Mouse (Mus musculus) bone marrow, adult 2 months (tissue): Measurements from ENCODE around the gene Pde4c. TPM values are rescaled to one million over a fixed set of nuclear protein-coding genes. Genes with fewer than 3 reads are reported as not detected.

ENCODE experiments used
- H3K27ac ChIP-seq: fragments of 200-500 bp; 2 replicates; pipeline ENCODE4 v1.5.1; 2012; ENCODE audit warnings: low read depth, mild to moderate bottlenecking, control low read depth, inconsistent platforms, low read length; ENCODE audit not compliant: control insufficient read depth, poor library complexity, insufficient read depth
- H3K4me1 ChIP-seq: fragments of 200-500 bp; 2 replicates; pipeline ENCODE4 v1.6.1; 2011; ENCODE audit warnings: low read length; ENCODE audit not compliant: control insufficient read depth, insufficient read depth
- H3K4me3 ChIP-seq: fragments of 200-500 bp; replicated peaks from 2 replicates; pipeline ENCODE3; 2011; ENCODE audit warnings: mild to moderate bottlenecking, low read depth, low read length, control low read depth; ENCODE audit not compliant: control insufficient read depth
- CTCF ChIP-seq: fragments of 200-500 bp; IDR thresholded peaks from 2 replicates; pipeline ENCODE4 v1.5.1; 2011; ENCODE audit warnings: low read length, control low read depth; ENCODE audit not compliant: control insufficient read depth, insufficient read depth
- POLR2A ChIP-seq: fragments of 200-500 bp; IDR thresholded peaks from 2 replicates; pipeline ENCODE4 v1.6.1; 2011; ENCODE audit warnings: low read depth, mild to moderate bottlenecking, control low read depth, low read length, borderline replicate concordance; ENCODE audit not compliant: control insufficient read depth
- WGBS: fragments of 180-500 bp; shearing (Covaris S2); methylation state at CpG from one replicate; pipeline ENCODE4 v1.1.7; 2018; 5-methylcytosine and 5-hydroxymethylcytosine counted together
- polyA plus RNA-seq: library from polyadenylated mRNA; stranded (reverse); fragments of >200 nt; gene quantifications from 2 replicates; pipeline ENCODE4 v1.2.4, GENCODE M21; 2011; ENCODE audit warnings: low replicate concordance; ENCODE audit not compliant: missing spikeins, insufficient read depth, insufficient read length

Pde4c gene
- 2.7 and 3.2 TPM in 2 replicates for polyA plus RNA-seq

- Histone ChIP-seq H3K27ac (no peak within 1 kb of the TSS), H3K4me3 (no peak within 1 kb of the TSS), H3K4me1 (no peaks in the 10 kb centered on the region)
- 68% methylated on average over 7 of the region's 7 CpGs for WGBS
- TF ChIP-seq POLR2A (no peak), CTCF (no peak)
Measured at GRCm38 (mm10) chr8:70723486-70724210, at the start of gene Pde4c. TSS of gene Pde4c (plus strand) at chr8:70723720.

DNA sequence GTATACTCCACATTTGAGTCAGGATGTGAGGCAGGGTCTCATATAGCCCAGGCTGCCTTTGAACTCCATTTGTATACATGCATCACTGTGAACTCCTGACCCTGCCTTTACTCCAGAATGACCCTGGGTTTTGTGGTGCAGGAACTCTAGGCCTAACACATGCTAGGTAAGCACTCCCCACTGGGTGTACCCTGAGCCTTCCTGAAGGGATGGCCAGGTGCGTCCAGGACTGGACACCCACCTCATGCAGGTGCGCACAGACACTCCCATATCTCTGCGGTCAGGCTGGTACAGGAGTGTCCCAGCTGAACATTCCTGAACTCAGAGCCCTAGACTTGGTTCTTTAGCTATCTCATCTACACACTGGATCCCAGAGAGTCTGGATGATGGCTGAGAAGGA is 49.4 kb upstream of the Pde4c start:
- Histone ChIP-seq H3K4me1 (peaks cover 10% of the 10 kb centered on the region), H3K27ac (peak overlapping the region; percentile 94), H3K4me3 (peak overlapping the region; percentile 70)
- 78% methylated on average over 3 of the region's 3 CpGs for WGBS
- TF ChIP-seq CTCF (no peak), POLR2A (no peak)

- Histone ChIP-seq H3K4me3 (no peak overlapping the region), H3K4me1 (peaks cover 10% of the 10 kb centered on the region), H3K27ac (peak overlapping the region; percentile 5)
- whole genome bisulfite sequencing = 29% methylated on average over 4 of the region's 4 CpGs
- TF ChIP-seq POLR2A (no peak), CTCF (no peak)
Measured at GRCm38 (mm10) chr8:70674716-70675115, 48.8 kb upstream of the Pde4c start.

- Histone ChIP-seq H3K4me3 (no peak overlapping the region), H3K27ac (no peak overlapping the region), H3K4me1 (peaks cover 10% of the 10 kb centered on the region)
- TF ChIP-seq CTCF = no peak
- no peak for TF ChIP-seq POLR2A
- WGBS = 17% methylated on average over 1 of the region's 1 CpGs
Measured at GRCm38 (mm10) chr8:70675336-70675735, 48.2 kb upstream of the Pde4c start.

DNA sequence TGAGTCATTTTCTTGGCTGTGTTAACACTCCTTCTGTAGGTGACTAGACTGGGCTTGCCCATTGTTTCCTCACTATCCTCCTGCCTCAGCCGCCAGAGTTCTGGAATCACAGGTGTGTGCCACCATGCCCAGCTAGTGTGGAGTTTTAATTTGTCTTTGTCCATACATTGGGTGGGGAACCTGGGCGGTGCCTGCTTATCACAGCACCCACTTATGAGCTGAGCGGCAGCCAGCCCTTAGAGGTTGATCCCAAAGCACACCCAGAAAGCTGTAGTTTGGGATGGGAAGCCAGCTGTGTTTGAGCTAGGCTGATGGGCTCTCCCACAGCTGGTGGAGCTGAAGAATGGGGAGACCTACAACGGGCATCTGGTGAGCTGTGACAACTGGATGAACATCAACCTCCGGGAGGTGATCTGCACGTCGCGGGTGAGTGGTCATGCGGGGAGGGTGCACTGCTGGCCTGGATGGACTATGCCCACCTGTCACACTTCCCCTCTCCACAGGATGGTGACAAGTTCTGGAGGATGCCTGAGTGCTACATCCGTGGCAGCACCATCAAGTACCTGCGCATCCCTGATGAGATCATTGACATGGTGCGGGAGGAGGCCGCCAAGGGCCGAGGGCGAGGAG is 46.0 kb upstream of the Pde4c start:
- 80% methylated on average over 15 of the region's 15 CpGs for WGBS
- H3K4me1 ChIP-seq = peaks cover 12% of the 10 kb centered on the region
- peak overlapping the region; percentile 8; the same call in 1 of the 2 replicates for H3K27ac ChIP-seq
- TF ChIP-seq CTCF (no peak), POLR2A (no peak)
- H3K4me3 ChIP-seq = no peak overlapping the region

- peaks cover 12% of the 10 kb centered on the region for H3K4me1 ChIP-seq
- H3K4me3 ChIP-seq = no peak overlapping the region
- H3K27ac ChIP-seq = no peak overlapping the region
- TF ChIP-seq CTCF (no peak), POLR2A (no peak)
Measured at GRCm38 (mm10) chr8:70678679-70679078, 44.8 kb upstream of the Pde4c start.

DNA sequence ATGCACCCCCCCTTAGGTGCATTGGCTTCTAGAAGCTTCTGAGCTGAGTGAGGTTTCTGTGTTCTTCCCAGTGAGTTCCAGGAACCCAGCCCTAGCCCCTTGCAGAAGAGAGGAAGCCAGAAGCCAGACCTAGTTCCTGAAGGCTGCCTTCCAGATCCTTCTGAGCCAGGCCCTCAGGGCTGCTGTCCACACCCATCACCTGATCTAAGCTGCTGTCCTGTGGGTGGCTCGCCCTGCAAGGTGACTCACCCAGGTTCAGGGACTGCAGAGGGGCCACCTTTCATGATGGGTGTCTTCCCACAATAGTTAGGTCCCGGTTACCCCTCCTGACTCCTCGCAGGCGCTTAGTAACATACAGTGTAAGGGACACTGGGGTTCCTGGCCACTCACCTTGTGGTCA is 44.1 kb upstream of the Pde4c start:
- no peak overlapping the region for H3K4me3 ChIP-seq
- TF ChIP-seq POLR2A (no peak), CTCF (no peak)
- H3K4me1 ChIP-seq = peaks cover 10% of the 10 kb centered on the region
- no peak overlapping the region for H3K27ac ChIP-seq
- WGBS = 86% methylated on average over 4 of the region's 4 CpGs

DNA sequence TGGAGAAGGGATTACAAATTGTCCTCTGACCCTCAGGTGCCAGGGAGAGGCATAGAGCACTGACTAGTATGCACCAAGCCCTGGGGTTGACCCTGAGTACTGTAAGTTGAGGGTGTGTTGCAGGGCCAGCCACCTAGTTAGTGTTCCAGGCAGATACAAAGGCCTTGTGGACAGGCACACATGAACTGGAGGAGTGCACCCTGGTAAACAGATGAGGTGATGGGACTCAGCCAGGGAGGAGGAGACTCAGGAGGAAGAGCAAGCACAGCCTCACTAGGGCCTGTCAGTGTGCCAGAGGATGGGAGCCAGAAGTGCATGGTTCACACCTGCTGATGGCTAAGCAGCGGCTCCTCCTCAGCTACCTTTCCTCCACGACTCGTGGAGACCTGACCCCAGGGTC is 43.5 kb upstream of the Pde4c start:
- no peak overlapping the region for H3K27ac ChIP-seq
- H3K4me1 ChIP-seq = peaks cover 5% of the 10 kb centered on the region
- TF ChIP-seq CTCF (no peak), POLR2A (no peak)
- WGBS = 82% methylated on average over 3 of the region's 3 CpGs
- no peak overlapping the region for H3K4me3 ChIP-seq

GRCm38 (mm10) chr8:70681410-70681809 is 42.1 kb upstream of the Pde4c start:
- WGBS = 74% methylated on average over 3 of the region's 3 CpGs
- TF ChIP-seq POLR2A (no peak), CTCF (no peak)
- H3K4me1 ChIP-seq = peaks cover 5% of the 10 kb centered on the region
- no peak overlapping the region for H3K27ac ChIP-seq
- H3K4me3 ChIP-seq = no peak overlapping the region

DNA sequence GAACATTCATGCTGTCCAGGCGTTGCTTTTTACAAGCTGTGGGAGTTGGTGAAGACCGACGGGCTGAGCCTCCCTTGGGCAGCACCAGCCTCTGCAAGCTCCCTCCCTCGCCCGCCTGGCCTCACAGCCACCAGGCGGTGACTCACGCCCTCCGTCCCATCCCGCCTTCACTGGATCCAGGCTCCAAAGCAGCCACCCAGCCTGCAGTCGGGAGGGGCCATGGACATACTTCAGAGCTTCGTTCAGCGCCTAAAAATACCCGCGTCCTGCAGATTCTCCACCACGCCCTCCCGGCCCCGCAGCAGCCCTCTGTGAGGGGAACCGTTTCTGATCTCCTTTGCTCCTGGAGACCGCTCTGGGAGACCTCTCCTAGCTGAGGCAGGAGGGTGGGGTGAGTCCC is 41.3 kb upstream of the Pde4c start:
- TF ChIP-seq POLR2A (no peak), CTCF (no peak)
- Histone ChIP-seq H3K27ac (no peak overlapping the region), H3K4me1 (peaks cover 5% of the 10 kb centered on the region), H3K4me3 (no peak overlapping the region)
- WGBS = 61% methylated on average over 19 of the region's 19 CpGs
